Mouse (Mus musculus): ENCODE measurements around the gene Fam104a.

DNA sequence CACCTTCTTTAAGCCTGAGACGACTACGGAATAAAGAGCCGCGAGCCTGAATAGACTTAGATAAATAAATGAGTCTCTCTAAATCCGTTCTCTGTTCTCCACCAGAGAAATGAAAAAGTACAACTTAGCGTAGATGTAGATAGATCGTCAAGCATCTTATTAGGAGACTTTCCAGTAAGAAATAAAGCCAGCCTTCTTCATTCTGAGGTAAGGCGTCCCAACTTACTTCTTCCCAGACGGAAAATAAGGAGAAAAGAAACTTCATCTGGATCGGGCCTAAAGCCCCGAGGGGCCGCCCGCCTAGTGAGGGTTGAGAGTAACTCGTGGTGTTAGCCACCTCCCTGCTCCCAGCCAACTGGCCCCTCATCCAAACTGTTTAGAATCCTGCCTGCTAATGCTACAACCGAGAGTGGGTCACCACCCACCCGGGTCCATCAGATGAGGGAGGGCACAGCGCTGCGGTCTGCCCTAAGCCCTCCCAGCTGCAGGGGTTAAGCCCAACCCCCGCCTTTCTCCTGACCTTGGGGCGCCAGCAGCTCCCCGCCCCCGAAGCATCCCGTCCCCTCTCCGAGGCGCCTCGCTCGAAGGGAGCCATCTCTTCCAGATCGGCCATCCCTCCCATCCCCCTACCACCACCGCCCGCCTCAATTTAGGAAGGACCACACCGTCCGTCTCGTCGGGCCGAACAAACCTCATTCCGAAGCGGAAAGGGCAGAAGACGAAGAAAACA is 893 bp downstream of the Fam104a start:
- TF ChIP-seq GABPA (IDR thresholded peaks at IDR 0.05; ENCODE audit: insufficient replicate concordance, low read depth, low read length) (no peak), ZNF384 (IDR thresholded peaks at IDR 0.05; ENCODE audit: low read depth, low read length) (no peak), MAFK (IDR thresholded peaks at IDR 0.05; ENCODE audit: insufficient replicate concordance, low read length) (no peak), CTCF (conservative IDR thresholded peaks at IDR 0.05 in 1 of 2, IDR thresholded peaks at IDR 0.05 in 1 of 2; ENCODE audit: low read depth in 2 of 2, low read length in 2 of 2) (no peak), EP300 (IDR thresholded peaks at IDR 0.05; ENCODE audit: low read length) (no peak), POLR2A (IDR thresholded peaks at IDR 0.05; ENCODE audit: low read depth, low read length) (no peak), E2F4 (IDR thresholded peaks at IDR 0.05; ENCODE audit: insufficient replicate concordance, low read depth, low read length) (no peak), JUN (IDR thresholded peaks at IDR 0.05; ENCODE audit: insufficient read depth, low read depth, low read length) (no peak), ZKSCAN1 (IDR thresholded peaks at IDR 0.05; ENCODE audit: borderline replicate concordance, low read depth, low read length) (no peak)
